Mouse (Mus musculus): Measurements from ENCODE around the gene Zfp872. TPM values are rescaled to one million over a fixed set of nuclear protein-coding genes. Genes with fewer than 3 reads are reported as not detected.
"Not testable (repeated sequence)": the region's sequence is repeated elsewhere in the genome, so short reads cannot be mapped to it uniquely, and the experiment has no call there.

Zfp872 gene
- not detected in 2 replicates for polyA plus RNA-seq (2011; ENCODE audit: insufficient read depth, insufficient read length, low replicate concordance, missing spikeins)

GRCm38 (mm10) chr9:22188025-22188611 is at the start of gene Zfp872:
Gene Zfp872 (plus strand): TSS chr9:22188090.
- Histone ChIP-seq H3K4me1 (ENCODE audit: control insufficient read depth, insufficient read depth, low read length) (no peaks in the 10 kb centered on the region), H3K4me3 (replicated peaks; ENCODE audit: control insufficient read depth, low read depth, low read length) (no peak within 1 kb of the TSS), H3K27ac (ENCODE audit: control insufficient read depth, insufficient read depth, low read depth, low read length, poor library complexity) (no peak within 1 kb of the TSS; the same call in 1 of the 2 replicates)
- no peak for TF ChIP-seq CTCF (IDR thresholded peaks at IDR 0.05; ENCODE audit: control insufficient read depth, insufficient read depth, low read length)
- 22% methylated on average over 43 of the region's 43 CpGs for whole genome bisulfite sequencing

GRCm38 (mm10) chr9:22138480-22138879 is 49.4 kb upstream of the Zfp872 start:
- no peak overlapping the region for H3K4me3 ChIP-seq (replicated peaks; ENCODE audit: control insufficient read depth, low read depth, low read length)
- WGBS, result 28% methylated on average over 2 of the region's 2 CpGs
- H3K27ac ChIP-seq (ENCODE audit: control insufficient read depth, insufficient read depth, low read depth, low read length, poor library complexity), result no peak overlapping the region
- H3K4me1 ChIP-seq (ENCODE audit: control insufficient read depth, insufficient read depth, low read length), result peaks cover 3% of the 10 kb centered on the region
- TF ChIP-seq CTCF (IDR thresholded peaks at IDR 0.05; ENCODE audit: control insufficient read depth, insufficient read depth, low read length), result peak; percentile 87
- TF ChIP-seq POLR2A (IDR thresholded peaks at IDR 0.05; ENCODE audit: borderline replicate concordance, control insufficient read depth, low read depth, low read length), result no peak

DNA sequence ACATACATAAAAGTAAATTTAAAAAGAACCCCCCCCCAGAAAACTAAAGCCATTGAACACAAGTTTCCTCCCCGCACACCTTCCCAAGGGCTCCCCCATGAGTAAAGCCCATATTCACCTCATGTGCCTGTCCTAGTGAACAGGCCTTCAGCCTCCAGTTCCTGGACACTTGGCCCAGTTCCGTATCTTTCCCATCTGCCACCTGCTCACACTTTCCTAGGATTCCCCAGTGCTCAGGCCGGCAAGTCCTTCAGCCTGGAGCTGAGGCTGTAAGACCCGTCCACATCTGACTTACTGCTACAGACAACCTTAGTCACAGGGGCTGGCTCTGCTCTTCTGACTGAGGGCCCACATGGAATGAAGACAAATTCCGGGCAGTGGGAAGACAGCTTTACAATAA is 48.1 kb upstream of the Zfp872 start:
- TF ChIP-seq CTCF (IDR thresholded peaks at IDR 0.05; ENCODE audit: control insufficient read depth, insufficient read depth, low read length) (no peak), POLR2A (IDR thresholded peaks at IDR 0.05; ENCODE audit: borderline replicate concordance, control insufficient read depth, low read depth, low read length) (no peak)
- WGBS, result 92% methylated on average over 5 of the region's 5 CpGs
- peaks cover 2% of the 10 kb centered on the region for H3K4me1 ChIP-seq (ENCODE audit: control insufficient read depth, insufficient read depth, low read length)

GRCm38 (mm10) chr9:22143108-22144037 is 44.5 kb upstream of the Zfp872 start:
- 28% methylated on average over 17 of the region's 17 CpGs for WGBS

More for the DNA sequence above, 48.1 kb upstream of the Zfp872 start:
- Histone ChIP-seq H3K4me3 (replicated peaks; ENCODE audit: control insufficient read depth, low read depth, low read length) (no peak overlapping the region), H3K27ac (ENCODE audit: control insufficient read depth, insufficient read depth, low read depth, low read length, poor library complexity) (no peak overlapping the region)

GRCm38 (mm10) chr9:22144304-22144965 is 43.5 kb upstream of the Zfp872 start:
- TF ChIP-seq POLR2A (IDR thresholded peaks at IDR 0.05; ENCODE audit: borderline replicate concordance, control insufficient read depth, low read depth, low read length), result no peak
- WGBS, result 58% methylated on average over 8 of the region's 8 CpGs

More at GRCm38 (mm10) chr9:22143108-22144037, 44.5 kb upstream of the Zfp872 start:
- TF ChIP-seq CTCF (IDR thresholded peaks at IDR 0.05; ENCODE audit: control insufficient read depth, insufficient read depth, low read length), result peak; percentile 92
- no peak for TF ChIP-seq POLR2A (IDR thresholded peaks at IDR 0.05; ENCODE audit: borderline replicate concordance, control insufficient read depth, low read depth, low read length)
- Histone ChIP-seq H3K4me1 (ENCODE audit: control insufficient read depth, insufficient read depth, low read length) (no peaks in the 10 kb centered on the region; the same call in 1 of the 2 replicates), H3K27ac (ENCODE audit: control insufficient read depth, insufficient read depth, low read depth, low read length, poor library complexity) (no peak overlapping the region), H3K4me3 (replicated peaks; ENCODE audit: control insufficient read depth, low read depth, low read length) (no peak overlapping the region)

DNA sequence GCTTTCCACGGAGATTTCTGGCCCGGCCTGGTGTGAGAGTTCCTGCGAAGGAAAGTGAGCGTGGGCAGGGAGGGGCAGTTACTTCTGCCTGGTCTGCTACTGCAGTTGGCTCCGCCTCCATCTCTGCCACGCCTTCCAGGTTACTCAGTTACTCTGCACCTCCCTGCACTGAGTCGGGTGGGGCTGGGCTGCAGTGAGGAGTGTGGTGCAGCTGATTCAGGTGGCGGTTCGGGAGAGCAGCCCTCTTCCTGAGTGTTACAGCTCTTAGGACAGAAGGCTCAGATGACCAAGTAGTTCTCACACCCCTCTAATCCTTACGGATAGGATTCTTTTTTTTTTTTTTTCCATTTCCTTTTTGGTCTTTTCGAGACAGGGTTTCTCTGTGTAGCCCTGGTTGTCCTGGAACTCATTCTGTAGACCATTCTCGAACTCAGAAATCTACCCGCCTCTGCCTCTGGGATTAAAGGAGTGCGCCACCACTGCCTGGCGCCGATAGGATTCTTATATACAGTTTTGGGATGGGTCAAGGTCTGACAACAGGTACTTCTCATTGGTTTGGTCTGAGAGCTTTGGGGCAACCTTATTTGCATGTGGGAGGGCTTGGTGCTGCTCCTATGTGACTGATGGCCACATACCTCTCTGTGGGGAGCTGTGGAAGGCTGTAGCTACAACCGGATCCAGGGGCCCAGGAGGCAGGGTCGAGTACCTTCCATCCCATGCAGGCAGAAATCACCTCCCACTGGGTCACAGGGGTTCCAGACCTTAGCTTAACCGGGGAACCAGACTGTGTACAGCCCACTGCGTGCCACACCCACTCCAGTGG is 38.3 kb upstream of the Zfp872 start:
- Histone ChIP-seq H3K27ac (ENCODE audit: control insufficient read depth, insufficient read depth, low read depth, low read length, poor library complexity) (no peak overlapping the region), H3K4me3 (replicated peaks; ENCODE audit: control insufficient read depth, low read depth, low read length) (no peak overlapping the region), H3K4me1 (ENCODE audit: control insufficient read depth, insufficient read depth, low read length) (no peaks in the 10 kb centered on the region; the same call in 1 of the 2 replicates)
- TF ChIP-seq CTCF (IDR thresholded peaks at IDR 0.05; ENCODE audit: control insufficient read depth, insufficient read depth, low read length) (no peak), POLR2A (IDR thresholded peaks at IDR 0.05; ENCODE audit: borderline replicate concordance, control insufficient read depth, low read depth, low read length) (no peak)
- 73% methylated on average over 20 of the region's 20 CpGs for WGBS

More at GRCm38 (mm10) chr9:22144304-22144965, 43.5 kb upstream of the Zfp872 start:
- Histone ChIP-seq H3K4me1 (ENCODE audit: control insufficient read depth, insufficient read depth, low read length) (no peaks in the 10 kb centered on the region; the same call in 1 of the 2 replicates), H3K27ac (ENCODE audit: control insufficient read depth, insufficient read depth, low read depth, low read length, poor library complexity) (peak overlapping the region; percentile 81), H3K4me3 (replicated peaks; ENCODE audit: control insufficient read depth, low read depth, low read length) (no peak overlapping the region)

DNA sequence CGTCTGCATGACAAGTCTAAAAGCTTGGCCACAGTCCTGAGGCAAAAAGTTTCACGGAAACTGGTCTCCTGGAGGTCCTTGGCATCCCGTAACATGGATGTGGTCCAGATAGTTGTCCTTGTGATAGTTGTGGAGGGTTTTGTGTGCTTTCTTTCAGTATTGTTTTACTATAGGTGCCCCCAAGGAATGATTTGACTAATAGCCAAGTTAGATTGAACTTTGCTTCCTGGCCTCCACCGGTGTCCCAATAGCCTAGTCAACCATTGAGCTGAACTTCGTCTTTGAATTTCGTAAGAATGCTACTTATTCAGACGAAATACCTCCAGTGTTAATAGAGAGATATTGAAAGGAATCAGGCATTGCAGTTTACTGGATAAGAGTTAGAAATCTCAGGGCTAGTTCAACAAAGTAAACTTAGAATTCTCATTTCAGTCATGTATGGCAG is 37.6 kb upstream of the Zfp872 start:
- WGBS, result 64% methylated on average over 7 of the region's 7 CpGs
- not testable (repeated sequence) for H3K4me1 ChIP-seq (ENCODE audit: control insufficient read depth, insufficient read depth, low read length); H3K4me3 ChIP-seq (replicated peaks; ENCODE audit: control insufficient read depth, low read depth, low read length); H3K27ac ChIP-seq (ENCODE audit: control insufficient read depth, insufficient read depth, low read depth, low read length, poor library complexity)
